Mouse (Mus musculus): ENCODE data around the gene 6030408B16Rik.

Gene 6030408B16Rik

GRCm38 (mm10) chr15:101298550-101298949 lies 5.5 kb downstream of the 6030408B16Rik start:
- peak in 1 of 2 experiments; percentile 35 for DNase-seq

DNA sequence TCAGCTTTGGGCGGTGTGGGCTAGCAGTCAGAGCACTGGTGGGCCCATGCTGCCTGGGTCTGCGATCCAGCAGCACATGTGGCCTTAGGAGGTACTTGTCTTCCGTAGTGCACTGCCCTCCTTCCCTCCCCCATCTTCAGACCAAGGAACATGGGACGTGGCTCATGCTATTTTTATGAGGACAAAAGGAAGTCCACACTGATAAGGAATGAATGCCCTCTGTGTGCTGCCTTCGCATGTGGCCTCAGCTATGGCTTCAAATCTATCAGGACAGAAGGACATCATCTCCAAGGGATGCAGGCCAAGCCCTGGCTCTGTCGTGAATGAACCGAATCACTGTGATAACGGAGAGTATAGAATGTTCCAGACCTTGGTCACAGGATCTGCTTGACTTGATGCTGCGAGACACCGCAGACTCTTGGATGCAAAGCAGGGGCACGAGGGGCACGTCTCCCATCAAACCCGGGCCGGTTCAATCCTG lies 6.5 kb downstream of the 6030408B16Rik start:
- DNase-seq = no peak

DNA sequence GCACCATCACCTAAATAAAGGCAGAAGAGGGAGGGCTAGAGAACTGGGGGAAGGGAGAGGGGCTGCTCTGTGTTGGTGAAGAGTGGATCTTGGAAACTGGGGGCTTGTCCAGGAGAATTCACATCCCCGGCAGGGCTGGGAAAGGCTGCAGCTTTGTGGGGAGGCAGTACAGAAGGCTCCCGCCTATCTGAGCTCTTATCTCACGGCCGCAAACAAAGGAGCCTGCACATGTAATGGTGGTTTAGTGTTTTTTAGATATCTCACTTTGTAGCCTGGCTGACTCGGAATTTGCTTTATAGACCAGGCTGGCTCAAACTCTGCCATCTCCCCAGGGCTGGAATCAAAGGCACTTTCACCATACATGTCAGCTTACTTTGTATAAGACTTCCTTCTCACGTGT lies 7.1 kb downstream of the 6030408B16Rik start:
- no peak for DNase-seq

- DNase-seq = no peak
Measured at GRCm38 (mm10) chr15:101302201-101302600, 9.2 kb downstream of the 6030408B16Rik start.

DNA sequence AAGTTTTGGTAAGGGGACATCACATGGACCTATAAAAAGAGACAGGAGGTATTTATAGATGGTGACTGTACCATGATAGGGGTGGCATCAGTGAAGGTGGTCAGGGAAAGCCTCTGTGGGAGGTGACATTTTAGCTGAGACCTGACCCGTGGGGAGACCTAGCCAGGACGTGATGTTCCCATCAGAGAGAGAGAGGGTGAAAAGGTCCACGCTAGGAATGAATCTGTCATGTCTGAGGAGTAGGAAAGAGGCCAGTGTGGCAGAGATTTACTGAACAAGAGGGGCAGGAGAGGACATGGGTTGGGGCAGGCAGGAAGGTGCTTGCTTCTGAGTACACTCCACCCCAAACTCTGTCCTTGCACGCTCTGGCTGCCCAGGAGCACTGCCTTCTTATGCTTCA lies 10.8 kb downstream of the 6030408B16Rik start:
- DNase-seq = no peak

- DNase-seq = no peak
Measured at GRCm38 (mm10) chr15:101306459-101306858, 13.4 kb downstream of the 6030408B16Rik start.

GRCm38 (mm10) chr15:101308440-101309348 lies 15.7 kb downstream of the 6030408B16Rik start:
- DNase-seq = no peak

DNA sequence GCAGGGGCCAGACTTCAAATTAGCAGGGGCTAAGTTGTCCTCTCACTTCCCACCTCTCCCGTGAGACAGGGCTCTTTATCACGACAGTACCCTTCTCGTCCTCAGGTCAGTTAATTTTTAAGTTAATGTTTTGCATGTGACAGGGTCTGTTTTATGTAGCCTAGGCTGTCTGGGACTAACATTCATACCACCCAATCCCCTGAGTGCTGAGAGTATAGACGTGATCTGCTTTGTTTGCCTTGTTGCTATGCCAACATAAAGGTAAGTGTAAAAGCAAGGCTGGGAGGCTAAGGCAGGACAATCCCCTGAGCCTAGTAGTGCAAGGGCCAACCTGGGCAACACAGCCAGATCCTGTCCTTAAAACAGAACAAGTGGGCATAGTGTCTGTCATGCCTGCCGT lies 16.5 kb downstream of the 6030408B16Rik start:
- DNase-seq = no peak

GRCm38 (mm10) chr15:101311087-101311770 lies 18.2 kb downstream of the 6030408B16Rik start:
- DNase-seq = peak; percentile 48 to 58

DNA sequence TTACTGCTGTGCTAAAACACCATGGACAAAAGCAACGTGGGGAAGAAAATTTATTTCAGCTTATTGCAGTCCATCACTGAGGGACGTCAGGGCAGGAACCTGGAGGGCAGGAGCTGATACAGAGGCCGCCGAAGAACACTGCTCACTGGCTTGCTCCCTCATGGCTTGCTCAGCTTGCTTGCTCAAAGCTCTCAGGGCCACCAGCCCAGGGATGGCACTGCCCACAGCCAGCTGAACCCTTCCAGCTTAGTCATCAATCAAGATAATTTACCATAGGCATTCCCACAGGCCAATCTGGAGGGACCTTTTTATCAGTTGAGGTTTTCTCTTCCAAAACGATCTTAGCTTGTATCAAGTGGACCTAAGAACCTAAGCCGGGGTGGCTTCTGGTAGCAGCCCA lies 19.0 kb downstream of the 6030408B16Rik start:
- no peak for DNase-seq

GRCm38 (mm10) chr15:101315378-101315777 lies 22.4 kb downstream of the 6030408B16Rik start:
- DNase-seq = no peak

- DNase-seq = peak; percentile 88 to 93
Measured at GRCm38 (mm10) chr15:101315832-101316231, 22.8 kb downstream of the 6030408B16Rik start.

DNA sequence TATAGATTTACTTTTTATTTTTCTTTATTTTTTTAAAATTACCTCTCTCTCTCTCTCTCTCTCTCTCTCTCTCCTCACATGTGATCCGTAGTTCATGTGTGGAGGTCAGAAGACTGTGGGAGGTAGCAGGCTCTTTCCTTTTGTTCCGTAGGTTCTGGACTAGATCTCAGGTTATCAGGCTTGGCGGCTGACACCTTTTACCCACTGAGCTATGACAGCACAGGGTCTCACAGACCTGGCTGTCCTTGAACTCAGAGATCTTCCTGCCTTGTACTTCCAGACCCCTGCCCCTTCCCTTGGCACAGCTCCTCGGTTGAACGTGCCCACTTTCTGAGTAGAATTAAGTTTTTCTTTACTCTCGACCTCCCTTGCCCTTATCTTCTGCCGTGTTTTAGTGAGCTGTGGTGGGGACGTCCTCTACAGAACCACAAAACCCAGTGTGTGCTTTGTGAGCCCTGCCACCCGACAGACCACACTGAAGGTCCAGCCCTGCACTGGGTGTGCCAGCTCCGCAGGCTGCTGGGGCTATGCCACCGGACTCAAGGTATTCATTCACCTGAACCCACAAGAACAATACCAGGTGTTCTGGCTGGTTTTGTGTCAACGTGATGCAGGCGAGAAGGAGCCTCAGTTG lies 23.4 kb downstream of the 6030408B16Rik start:
- peak in 1 of 2 experiments; percentile 27 for DNase-seq

- DNase-seq = no peak
Measured at GRCm38 (mm10) chr15:101316913-101317813, 24.2 kb downstream of the 6030408B16Rik start.

- no peak for DNase-seq
Measured at GRCm38 (mm10) chr15:101317814-101318500, 24.9 kb downstream of the 6030408B16Rik start.

DNA sequence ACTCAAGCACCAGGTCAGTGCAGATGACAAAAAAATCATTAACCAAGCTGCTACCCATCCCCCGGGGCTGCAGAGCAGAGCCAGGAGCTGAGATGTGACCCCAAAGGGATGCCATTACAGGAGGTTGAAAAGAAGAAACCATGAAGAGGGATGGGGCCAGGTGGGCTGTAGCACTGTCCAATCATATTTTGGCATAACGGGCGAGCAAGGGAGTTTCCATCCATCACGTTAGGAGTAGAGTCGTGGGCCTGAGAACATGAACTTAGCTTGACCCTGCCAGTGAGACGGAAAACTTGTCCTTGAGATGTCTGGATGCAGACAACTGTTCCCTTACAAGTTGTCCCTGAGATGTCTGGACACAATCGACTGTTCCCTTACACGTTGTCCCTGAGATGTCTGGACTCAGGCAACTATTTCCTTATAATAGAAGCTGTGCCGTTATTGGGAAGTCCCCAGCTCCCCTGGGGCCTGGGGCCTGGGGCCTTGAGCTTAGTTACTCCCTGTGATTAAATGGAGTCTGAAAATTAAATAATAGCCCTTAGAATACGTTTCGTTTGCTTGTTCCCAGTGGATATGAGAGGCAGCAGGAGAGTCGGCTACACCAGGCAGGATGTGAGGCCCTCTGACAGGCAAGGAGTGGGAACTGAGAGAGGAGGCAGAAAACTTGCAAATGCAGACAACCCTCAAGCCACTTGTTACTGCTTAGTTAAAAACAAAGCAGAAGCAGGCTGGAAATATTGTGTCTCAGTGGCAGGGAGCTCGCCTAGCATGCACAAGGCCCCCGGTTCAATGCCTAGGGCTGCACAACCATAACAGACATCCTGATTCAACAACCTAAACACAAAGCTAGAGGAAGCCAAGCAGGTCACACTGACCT lies 26.1 kb downstream of the 6030408B16Rik start:
- no peak for DNase-seq

GRCm38 (mm10) chr15:101320010-101320617 lies 27.1 kb downstream of the 6030408B16Rik start:
- no peak for DNase-seq

DNA sequence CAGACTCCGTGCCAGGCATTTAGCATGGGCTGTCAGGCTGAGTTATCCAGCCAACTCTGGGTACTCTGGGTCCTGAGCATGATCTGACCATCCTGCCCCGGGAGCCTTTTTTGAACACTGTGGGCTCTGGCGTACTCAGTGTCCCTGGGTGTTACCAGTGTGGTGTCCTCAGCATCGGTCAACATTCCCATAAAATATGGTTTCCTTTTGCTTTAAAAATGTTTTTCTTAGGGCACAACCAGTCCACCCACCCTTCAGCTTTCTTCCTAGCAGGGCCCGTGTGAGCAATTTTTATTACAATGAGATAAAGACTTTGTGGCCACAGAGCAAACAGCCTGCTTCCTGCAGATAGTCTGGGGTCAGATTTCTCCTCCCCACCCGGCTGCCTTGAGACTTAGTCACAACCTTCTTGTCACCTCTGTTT lies 27.6 kb downstream of the 6030408B16Rik start:
- DNase-seq = no peak

- DNase-seq = no peak
Measured at GRCm38 (mm10) chr15:101321126-101321525, 28.1 kb downstream of the 6030408B16Rik start.

GRCm38 (mm10) chr15:101322106-101322505 lies 29.1 kb downstream of the 6030408B16Rik start:
- DNase-seq = no peak

All from cerebellum, postnatal 14 days (tissue).